Mouse (Mus musculus): ENCODE results near the gene Kirrel3. TPM values are rescaled to one million over a fixed set of nuclear protein-coding genes. Genes with fewer than 3 reads are reported as not detected.

The Kirrel3 gene
- polyA plus RNA-seq, 1 experiment from 2014 or later = 5.3 TPM

DNA sequence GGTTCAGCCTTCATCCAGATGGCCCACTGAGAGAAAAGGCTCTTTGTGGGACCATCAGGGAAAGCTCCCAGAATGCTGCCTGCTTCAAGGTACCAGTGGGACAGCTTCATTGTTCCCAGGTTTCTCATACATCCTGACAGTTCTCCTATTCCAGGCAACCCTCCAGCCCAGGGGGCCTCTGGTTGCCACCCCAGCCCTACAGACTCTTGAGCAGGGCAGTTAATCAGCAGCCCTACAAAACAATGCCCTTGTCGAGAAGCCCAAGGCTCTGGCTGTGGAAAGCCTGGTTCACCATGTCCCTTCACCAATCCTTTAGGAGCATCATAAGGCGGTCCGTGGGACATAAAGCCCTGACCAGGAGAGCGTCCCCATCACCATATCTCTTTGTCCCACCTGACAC, 567.0 kb downstream of the Kirrel3 start:
- H3K4me2 ChIP-seq (ENCODE audit: low read depth, low read length, severe bottlenecking) = no peak overlapping the region
- no peak overlapping the region for H3K9ac ChIP-seq (ENCODE audit: low read length)
- no peak overlapping the region for H3K4me3 ChIP-seq (ENCODE audit: low read depth, low read length)
- H3K9me3 ChIP-seq (ENCODE audit: control insufficient read depth, low read length) = no peaks in the 10 kb centered on the region
- ATAC-seq (replicated peaks; ENCODE audit: low FRiP score) (no peak), DNase-seq (ENCODE audit: low spot score) (no peak)
- H3K36me3 ChIP-seq (ENCODE audit: control insufficient read depth, insufficient read depth, low read length) = no peaks in the 10 kb centered on the region; the same call in 1 of the 2 replicates
- H3K4me1 ChIP-seq (replicated peaks; ENCODE audit: control insufficient read depth, insufficient read depth, low read length) = no peaks in the 10 kb centered on the region
- 93% methylated on average over 4 of the region's 4 CpGs for WGBS
- H3K27me3 ChIP-seq (ENCODE audit: control insufficient read depth, insufficient read depth, low read length) = no peaks in the 10 kb centered on the region
- H3K27ac ChIP-seq (ENCODE audit: low read depth, low read length) = no peak overlapping the region

GRCm38 (mm10) chr9:35053081-35053480, 567.4 kb downstream of the Kirrel3 start:
- Histone ChIP-seq H3K4me2 (ENCODE audit: low read depth, low read length, severe bottlenecking) (no peak overlapping the region), H3K4me1 (replicated peaks; ENCODE audit: control insufficient read depth, insufficient read depth, low read length) (no peaks in the 10 kb centered on the region), H3K9me3 (ENCODE audit: control insufficient read depth, low read length) (no peaks in the 10 kb centered on the region), H3K9ac (ENCODE audit: low read length) (no peak overlapping the region), H3K27me3 (ENCODE audit: control insufficient read depth, insufficient read depth, low read length) (no peaks in the 10 kb centered on the region), H3K27ac (ENCODE audit: low read depth, low read length) (no peak overlapping the region), H3K4me3 (ENCODE audit: low read depth, low read length) (no peak overlapping the region), H3K36me3 (ENCODE audit: control insufficient read depth, insufficient read depth, low read length) (no peaks in the 10 kb centered on the region)
- DNase-seq (ENCODE audit: low spot score) = no peak
- 93% methylated on average over 16 of the region's 16 CpGs for WGBS
- ATAC-seq (replicated peaks; ENCODE audit: low FRiP score) = no peak

DNA sequence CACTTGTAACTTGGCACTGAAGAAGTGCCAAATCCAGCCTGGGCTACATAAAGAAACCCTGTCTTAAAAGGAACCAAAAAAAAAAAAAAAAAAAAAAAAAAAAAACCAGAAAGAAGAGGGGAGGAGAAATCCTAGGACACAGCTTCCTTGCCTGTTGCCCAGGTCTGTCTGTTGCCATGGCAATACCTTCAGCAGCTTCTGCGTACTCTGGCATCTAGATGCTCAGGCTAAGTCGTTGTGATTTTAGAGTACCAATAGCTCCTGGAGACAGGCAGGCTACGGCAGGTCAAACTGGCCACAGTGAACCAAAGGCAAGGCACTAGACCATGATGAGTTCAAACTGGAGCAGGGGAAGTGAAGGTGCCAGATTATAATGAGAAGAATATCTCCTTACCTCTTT, 568.0 kb downstream of the Kirrel3 start:
- DNase-seq (ENCODE audit: low spot score) = no peak

DNA sequence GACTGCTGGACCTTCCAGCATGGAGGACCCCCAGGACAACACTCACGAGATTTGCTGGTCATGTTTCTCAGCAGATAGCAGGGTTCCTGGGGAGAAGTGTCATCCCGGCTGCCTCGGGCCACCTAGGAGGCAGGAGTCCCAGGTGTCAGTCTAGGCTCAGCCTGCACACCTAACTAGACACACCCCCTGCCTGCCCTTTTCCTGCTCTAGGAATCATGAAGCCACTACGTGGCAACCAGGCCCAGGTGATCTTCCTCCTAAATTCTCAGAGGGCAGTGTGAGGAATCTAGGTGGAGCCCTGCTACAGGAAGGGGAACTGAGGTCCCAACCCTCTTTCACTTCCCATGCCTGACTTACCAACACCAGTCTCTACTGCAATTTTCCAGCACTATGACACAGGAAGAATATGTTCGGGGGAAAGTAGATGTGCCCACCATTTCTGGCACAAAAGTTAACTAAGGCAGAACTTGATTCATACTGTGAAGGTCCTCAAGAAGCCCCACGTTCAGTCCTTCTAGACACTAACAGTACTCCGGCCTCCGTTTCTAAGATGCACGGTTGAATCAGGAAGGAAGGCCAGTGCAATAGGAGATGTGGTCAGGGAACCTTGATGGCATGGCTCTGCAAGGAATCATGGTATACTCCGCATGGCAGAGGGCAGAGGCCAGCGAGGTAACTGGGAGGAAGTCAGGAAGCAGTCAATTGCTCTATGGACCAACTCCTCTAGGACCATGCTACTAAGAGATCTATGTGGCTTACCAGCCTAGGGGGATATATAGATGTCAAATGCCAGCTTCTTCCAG, 570.0 kb downstream of the Kirrel3 start:
- Histone ChIP-seq H3K4me1 (replicated peaks; ENCODE audit: control insufficient read depth, insufficient read depth, low read length) (no peaks in the 10 kb centered on the region), H3K36me3 (ENCODE audit: control insufficient read depth, insufficient read depth, low read length) (no peaks in the 10 kb centered on the region), H3K27me3 (ENCODE audit: control insufficient read depth, insufficient read depth, low read length) (no peaks in the 10 kb centered on the region), H3K9me3 (ENCODE audit: control insufficient read depth, low read length) (no peaks in the 10 kb centered on the region), H3K9ac (ENCODE audit: low read length) (no peak overlapping the region), H3K27ac (ENCODE audit: low read depth, low read length) (no peak overlapping the region), H3K4me3 (ENCODE audit: low read depth, low read length) (no peak overlapping the region), H3K4me2 (ENCODE audit: low read depth, low read length, severe bottlenecking) (no peak overlapping the region)
- DNase-seq (ENCODE audit: low spot score) (no peak), ATAC-seq (replicated peaks; ENCODE audit: low FRiP score) (no peak)
- WGBS = 90% methylated on average over 11 of the region's 11 CpGs

More for the DNA sequence above, 568.0 kb downstream of the Kirrel3 start:
- Histone ChIP-seq H3K27ac (ENCODE audit: low read depth, low read length) (no peak overlapping the region), H3K9ac (ENCODE audit: low read length) (no peak overlapping the region), H3K36me3 (ENCODE audit: control insufficient read depth, insufficient read depth, low read length) (no peaks in the 10 kb centered on the region), H3K9me3 (ENCODE audit: control insufficient read depth, low read length) (no peaks in the 10 kb centered on the region), H3K27me3 (ENCODE audit: control insufficient read depth, insufficient read depth, low read length) (no peaks in the 10 kb centered on the region), H3K4me1 (replicated peaks; ENCODE audit: control insufficient read depth, insufficient read depth, low read length) (no peaks in the 10 kb centered on the region), H3K4me3 (ENCODE audit: low read depth, low read length) (no peak overlapping the region), H3K4me2 (ENCODE audit: low read depth, low read length, severe bottlenecking) (no peak overlapping the region)
- WGBS = 80% methylated on average over 3 of the region's 3 CpGs
- ATAC-seq (replicated peaks; ENCODE audit: low FRiP score) = no peak

DNA sequence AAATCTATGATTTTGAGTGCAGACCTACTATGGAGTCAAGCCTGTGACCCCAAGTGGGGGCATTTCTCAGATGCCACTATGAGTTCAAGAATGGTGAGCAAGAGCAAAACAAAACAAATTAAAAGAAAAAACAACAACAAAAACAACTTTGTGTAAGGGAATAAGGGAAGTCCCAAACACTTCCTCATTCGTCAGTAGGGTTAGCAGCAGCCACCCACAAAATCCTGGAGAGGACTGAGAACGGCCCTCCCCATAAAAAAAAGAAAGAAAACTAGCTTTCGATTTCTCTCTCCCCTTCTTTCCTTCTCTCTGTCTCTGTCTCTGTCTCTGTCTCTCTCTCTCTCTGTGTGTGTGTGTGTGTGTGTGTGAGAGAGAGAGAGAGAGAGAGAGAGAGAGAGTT, 570.9 kb downstream of the Kirrel3 start:
- H3K27ac ChIP-seq (ENCODE audit: low read depth, low read length) = no peak overlapping the region
- H3K9me3 ChIP-seq (ENCODE audit: control insufficient read depth, low read length) = no peaks in the 10 kb centered on the region
- no peak overlapping the region for H3K9ac ChIP-seq (ENCODE audit: low read length)
- no peaks in the 10 kb centered on the region for H3K27me3 ChIP-seq (ENCODE audit: control insufficient read depth, insufficient read depth, low read length)
- H3K4me2 ChIP-seq (ENCODE audit: low read depth, low read length, severe bottlenecking) = no peak overlapping the region
- no peaks in the 10 kb centered on the region for H3K36me3 ChIP-seq (ENCODE audit: control insufficient read depth, insufficient read depth, low read length)
- DNase-seq (ENCODE audit: low spot score) = no peak
- H3K4me3 ChIP-seq (ENCODE audit: low read depth, low read length) = no peak overlapping the region
- no peak for ATAC-seq (replicated peaks; ENCODE audit: low FRiP score)
- no peaks in the 10 kb centered on the region for H3K4me1 ChIP-seq (replicated peaks; ENCODE audit: control insufficient read depth, insufficient read depth, low read length)
- 90% methylated on average over 3 of the region's 3 CpGs for WGBS

- Histone ChIP-seq H3K4me3 (ENCODE audit: low read depth, low read length) (no peak overlapping the region), H3K27ac (ENCODE audit: low read depth, low read length) (no peak overlapping the region), H3K9me3 (ENCODE audit: control insufficient read depth, low read length) (no peaks in the 10 kb centered on the region), H3K4me2 (ENCODE audit: low read depth, low read length, severe bottlenecking) (no peak overlapping the region), H3K4me1 (replicated peaks; ENCODE audit: control insufficient read depth, insufficient read depth, low read length) (no peaks in the 10 kb centered on the region), H3K27me3 (ENCODE audit: control insufficient read depth, insufficient read depth, low read length) (no peaks in the 10 kb centered on the region), H3K9ac (ENCODE audit: low read length) (no peak overlapping the region), H3K36me3 (ENCODE audit: control insufficient read depth, insufficient read depth, low read length) (no peaks in the 10 kb centered on the region)
- no peak for ATAC-seq (replicated peaks; ENCODE audit: low FRiP score)
- 90% methylated on average over 6 of the region's 6 CpGs for WGBS
- no peak for DNase-seq (ENCODE audit: low spot score)
These were observed 571.9 kb downstream of the Kirrel3 start for GRCm38 (mm10) chr9:35057631-35058030.

- WGBS = 89% methylated on average over 4 of the region's 4 CpGs
- no peak for DNase-seq (ENCODE audit: low spot score)
These were observed 572.5 kb downstream of the Kirrel3 start for GRCm38 (mm10) chr9:35058186-35058585.

GRCm38 (mm10) chr9:35058596-35059354, 573.1 kb downstream of the Kirrel3 start:
- WGBS = 96% methylated on average over 2 of the region's 2 CpGs
- DNase-seq (ENCODE audit: low spot score) = no peak

More at GRCm38 (mm10) chr9:35058186-35058585, 572.5 kb downstream of the Kirrel3 start:
- no peaks in the 10 kb centered on the region for H3K9me3 ChIP-seq (ENCODE audit: control insufficient read depth, low read length)
- H3K4me3 ChIP-seq (ENCODE audit: low read depth, low read length) = no peak overlapping the region
- H3K4me1 ChIP-seq (replicated peaks; ENCODE audit: control insufficient read depth, insufficient read depth, low read length) = no peaks in the 10 kb centered on the region
- H3K4me2 ChIP-seq (ENCODE audit: low read depth, low read length, severe bottlenecking) = no peak overlapping the region
- H3K36me3 ChIP-seq (ENCODE audit: control insufficient read depth, insufficient read depth, low read length) = no peaks in the 10 kb centered on the region
- H3K27ac ChIP-seq (ENCODE audit: low read depth, low read length) = no peak overlapping the region
- no peaks in the 10 kb centered on the region for H3K27me3 ChIP-seq (ENCODE audit: control insufficient read depth, insufficient read depth, low read length)
- no peak for ATAC-seq (replicated peaks; ENCODE audit: low FRiP score)
- H3K9ac ChIP-seq (ENCODE audit: low read length) = no peak overlapping the region

More at GRCm38 (mm10) chr9:35058596-35059354, 573.1 kb downstream of the Kirrel3 start:
- H3K36me3 ChIP-seq (ENCODE audit: control insufficient read depth, insufficient read depth, low read length) = no peaks in the 10 kb centered on the region
- no peaks in the 10 kb centered on the region for H3K9me3 ChIP-seq (ENCODE audit: control insufficient read depth, low read length)
- no peak for ATAC-seq (replicated peaks; ENCODE audit: low FRiP score)
- no peak overlapping the region for H3K4me3 ChIP-seq (ENCODE audit: low read depth, low read length)
- no peak overlapping the region for H3K4me2 ChIP-seq (ENCODE audit: low read depth, low read length, severe bottlenecking)
- no peaks in the 10 kb centered on the region for H3K4me1 ChIP-seq (replicated peaks; ENCODE audit: control insufficient read depth, insufficient read depth, low read length)
- no peak overlapping the region for H3K9ac ChIP-seq (ENCODE audit: low read length)
- H3K27ac ChIP-seq (ENCODE audit: low read depth, low read length) = no peak overlapping the region
- no peaks in the 10 kb centered on the region for H3K27me3 ChIP-seq (ENCODE audit: control insufficient read depth, insufficient read depth, low read length)
